In genomic region chr9:111118891-111119441, GRCm38 (mm10) we compare ENCODE assay signal across 8 mouse cellular contexts. TPM values are rescaled to one million over a fixed set of nuclear protein-coding genes. Genes with fewer than 3 reads are reported as not detected.
DNase-seq lines count a peak whose midpoint lies in the region; ATAC-seq lines count a peak whose summit lies in the region.

No protein-coding gene starts in this region.

- H3K9me3 ChIP-seq in embryonic facial prominence, embryonic 10.5 days: no peaks in the 10 kb centered on the region
- no peaks in the 10 kb centered on the region for H3K9me3 ChIP-seq in heart, embryonic 16.5 days (replicated peaks; ENCODE audit: control insufficient read depth, low read length)
- no peaks in the 10 kb centered on the region for H3K9me3 ChIP-seq in limb, embryonic 10.5 days (replicated peaks)
- H3K9me3 ChIP-seq in midbrain, embryonic 12.5 days: no peaks in the 10 kb centered on the region

- peak; percentile 34 for DNase-seq in retina, postnatal 1 day
- DNase-seq in retina, embryonic 14.5 days (ENCODE audit: low spot score): no peak
- no peak for DNase-seq in embryonic facial prominence, embryonic 10.5 days (ENCODE audit: low spot score)
- no peak for DNase-seq in limb, embryonic 10.5 days (ENCODE audit: low spot score)
- DNase-seq in frontal cortex, postnatal 10 days (ENCODE audit: low spot score in 2 of 2): no peak
- DNase-seq in spleen, adult 18-20 months: no peak

- H3K27me3 ChIP-seq in embryonic facial prominence, embryonic 10.5 days (replicated peaks; ENCODE audit: low read depth, poor library complexity, severe bottlenecking): no peaks in the 10 kb centered on the region
- H3K27me3 ChIP-seq in heart, embryonic 16.5 days (ENCODE audit: control insufficient read depth, insufficient read depth, low read length): no peaks in the 10 kb centered on the region
- no peaks in the 10 kb centered on the region for H3K27me3 ChIP-seq in limb, embryonic 10.5 days (ENCODE audit: low read depth, poor library complexity, severe bottlenecking)
- no peaks in the 10 kb centered on the region for H3K27me3 ChIP-seq in midbrain, embryonic 12.5 days

- peaks cover 25% of the 10 kb centered on the region for H3K4me1 ChIP-seq in embryonic facial prominence, embryonic 10.5 days
- H3K4me1 ChIP-seq in heart, embryonic 16.5 days (ENCODE audit: control insufficient read depth, insufficient read depth, low read length): peaks cover 38% of the 10 kb centered on the region
- H3K4me1 ChIP-seq in limb, embryonic 10.5 days: peaks cover 17% of the 10 kb centered on the region
- peaks cover 20% of the 10 kb centered on the region for H3K4me1 ChIP-seq in midbrain, embryonic 12.5 days

- peak overlapping the region; percentile 84 for H3K9ac ChIP-seq in heart, embryonic 16.5 days (ENCODE audit: low read length)
- peak overlapping the region; percentile 92 for H3K9ac ChIP-seq in midbrain, embryonic 12.5 days (replicated peaks)

- H3K27ac ChIP-seq in embryonic facial prominence, embryonic 10.5 days (replicated peaks): peak overlapping the region; percentile 93
- peak overlapping the region; percentile 96 for H3K27ac ChIP-seq in heart, embryonic 16.5 days (ENCODE audit: low read length)
- H3K27ac ChIP-seq in limb, embryonic 10.5 days: peak overlapping the region; percentile 91; the same call in 1 of the 2 replicates
- H3K27ac ChIP-seq in midbrain, embryonic 12.5 days (replicated peaks): no peak overlapping the region

- H3K36me3 ChIP-seq in embryonic facial prominence, embryonic 10.5 days (replicated peaks): peaks cover 8% of the 10 kb centered on the region
- no peaks in the 10 kb centered on the region for H3K36me3 ChIP-seq in heart, embryonic 16.5 days (ENCODE audit: control insufficient read depth, insufficient read depth)
- 0 out of 2 replicates have a peak, but pooled peaks cover 10% of the 10 kb centered on the region for H3K36me3 ChIP-seq in limb, embryonic 10.5 days
- H3K36me3 ChIP-seq in midbrain, embryonic 12.5 days: no peaks in the 10 kb centered on the region

- ATAC-seq in heart, embryonic 16.5 days (replicated peaks; ENCODE audit: extremely low read depth, insufficient read depth, low FRiP score): no peak; the same call in 1 of the 2 replicates
- no peak for ATAC-seq in midbrain, embryonic 12.5 days (ENCODE audit: low FRiP score, low read depth)

- peak overlapping the region; percentile 99 for H3K4me3 ChIP-seq in embryonic facial prominence, embryonic 10.5 days
- peak overlapping the region; percentile 84 for H3K4me3 ChIP-seq in heart, embryonic 16.5 days (ENCODE audit: low read length)
- peak overlapping the region; percentile 90 for H3K4me3 ChIP-seq in limb, embryonic 10.5 days
- peak overlapping the region; percentile 98 for H3K4me3 ChIP-seq in midbrain, embryonic 12.5 days

- WGBS in embryonic facial prominence, embryonic 10.5 days: 20% methylated on average over 17 of the region's 17 CpGs
- 2% methylated on average over 17 of the region's 17 CpGs for WGBS in heart, embryonic 16.5 days
- 20% methylated on average over 17 of the region's 17 CpGs for WGBS in limb, embryonic 10.5 days
- 22% methylated on average over 17 of the region's 17 CpGs for WGBS in midbrain, embryonic 12.5 days

- peak overlapping the region; percentile 92 for H3K4me2 ChIP-seq in heart, embryonic 16.5 days (ENCODE audit: low read depth, low read length)
- peak overlapping the region; percentile 83 for H3K4me2 ChIP-seq in midbrain, embryonic 12.5 days (replicated peaks)

RNA-seq across cellular contexts. Expression of gene Lrrfip2, which starts 1.6 kb away (rescaled TPM):
- 38.6 and 39.4 TPM in 2 replicates for polyA plus RNA-seq in embryonic facial prominence, embryonic 10.5 days (2016; fragmentation: Nextera tagmentation; extraction: Ambion mirVana)
- polyA plus RNA-seq in heart, embryonic 16.5 days (2015; fragmentation: Nextera tagmentation; extraction: Ambion mirVana): 74.8 and 76.9 TPM in 2 replicates
- 38.2 and 39.7 TPM in 2 replicates for polyA plus RNA-seq in limb, embryonic 10.5 days (2016; fragmentation: Nextera tagmentation; extraction: Ambion mirVana)
- polyA plus RNA-seq in midbrain, embryonic 12.5 days (2016; fragmentation: Nextera tagmentation; extraction: Ambion mirVana): 50.5 and 53.6 TPM in 2 replicates
